Mouse (Mus musculus): ENCODE results near the gene Zic2. TPM values are rescaled to one million over a fixed set of nuclear protein-coding genes. Genes with fewer than 3 reads are reported as not detected.

Zic2 gene
- total RNA-seq, 1 experiment from 2014 or later, result not detected

- no peak for ATAC-seq (replicated peaks; ENCODE audit: insufficient number of reproducible peaks, low FRiP score, low TSS enrichment, poor library complexity, severe bottlenecking)
Measured at GRCm38 (mm10) chr14:122459776-122460175, 15.5 kb upstream of the Zic2 start.

GRCm38 (mm10) chr14:122460226-122460625 is 15.0 kb upstream of the Zic2 start:
- ATAC-seq (replicated peaks; ENCODE audit: insufficient number of reproducible peaks, low FRiP score, low TSS enrichment, poor library complexity, severe bottlenecking), result no peak

- ATAC-seq (replicated peaks; ENCODE audit: insufficient number of reproducible peaks, low FRiP score, low TSS enrichment, poor library complexity, severe bottlenecking), result no peak
Measured at GRCm38 (mm10) chr14:122461500-122461899, 13.7 kb upstream of the Zic2 start.

- ATAC-seq (replicated peaks; ENCODE audit: insufficient number of reproducible peaks, low FRiP score, low TSS enrichment, poor library complexity, severe bottlenecking), result no peak
Measured at GRCm38 (mm10) chr14:122461966-122462365, 13.3 kb upstream of the Zic2 start.

- ATAC-seq (replicated peaks; ENCODE audit: insufficient number of reproducible peaks, low FRiP score, low TSS enrichment, poor library complexity, severe bottlenecking), result no peak
Measured at GRCm38 (mm10) chr14:122462689-122463079, 12.6 kb upstream of the Zic2 start.

- no peak for ATAC-seq (replicated peaks; ENCODE audit: insufficient number of reproducible peaks, low FRiP score, low TSS enrichment, poor library complexity, severe bottlenecking)
Measured at GRCm38 (mm10) chr14:122463080-122463691, 12.0 kb upstream of the Zic2 start.

- ATAC-seq (replicated peaks; ENCODE audit: insufficient number of reproducible peaks, low FRiP score, low TSS enrichment, poor library complexity, severe bottlenecking), result peak; percentile 48; the same call in 1 of the 2 replicates
Measured at GRCm38 (mm10) chr14:122463734-122464341, 11.4 kb upstream of the Zic2 start.

GRCm38 (mm10) chr14:122464351-122464762 is 10.9 kb upstream of the Zic2 start:
- ATAC-seq (replicated peaks; ENCODE audit: insufficient number of reproducible peaks, low FRiP score, low TSS enrichment, poor library complexity, severe bottlenecking), result no peak

- no peak for ATAC-seq (replicated peaks; ENCODE audit: insufficient number of reproducible peaks, low FRiP score, low TSS enrichment, poor library complexity, severe bottlenecking)
Measured at GRCm38 (mm10) chr14:122464763-122465741, 10.2 kb upstream of the Zic2 start, which contains the start of gene Zic5. Gene Zic5 (minus strand): TSS chr14:122465677.

- no peak for ATAC-seq (replicated peaks; ENCODE audit: insufficient number of reproducible peaks, low FRiP score, low TSS enrichment, poor library complexity, severe bottlenecking)
Measured at GRCm38 (mm10) chr14:122465931-122466490, 9.2 kb upstream of the Zic2 start.

- ATAC-seq (replicated peaks; ENCODE audit: insufficient number of reproducible peaks, low FRiP score, low TSS enrichment, poor library complexity, severe bottlenecking), result no peak
Measured at GRCm38 (mm10) chr14:122466756-122467362, 8.4 kb upstream of the Zic2 start.

GRCm38 (mm10) chr14:122467926-122468841 is 7.1 kb upstream of the Zic2 start:
- ATAC-seq (replicated peaks; ENCODE audit: insufficient number of reproducible peaks, low FRiP score, low TSS enrichment, poor library complexity, severe bottlenecking), result no peak

- no peak for ATAC-seq (replicated peaks; ENCODE audit: insufficient number of reproducible peaks, low FRiP score, low TSS enrichment, poor library complexity, severe bottlenecking)
Measured at GRCm38 (mm10) chr14:122468971-122469755, 6.1 kb upstream of the Zic2 start.

GRCm38 (mm10) chr14:122471449-122472085 is 3.7 kb upstream of the Zic2 start:
- no peak for ATAC-seq (replicated peaks; ENCODE audit: insufficient number of reproducible peaks, low FRiP score, low TSS enrichment, poor library complexity, severe bottlenecking)

- ATAC-seq (replicated peaks; ENCODE audit: insufficient number of reproducible peaks, low FRiP score, low TSS enrichment, poor library complexity, severe bottlenecking), result no peak
Measured at GRCm38 (mm10) chr14:122472161-122472560, 3.1 kb upstream of the Zic2 start.

GRCm38 (mm10) chr14:122472647-122473046 is 2.6 kb upstream of the Zic2 start:
- no peak for ATAC-seq (replicated peaks; ENCODE audit: insufficient number of reproducible peaks, low FRiP score, low TSS enrichment, poor library complexity, severe bottlenecking)

All from monocyte, adult 5-6 weeks (primary cell).